Mouse (Mus musculus): ENCODE measurements at regions not wholly inside any gene's neighbourhood (a gene's known extent, or its start where the extent isn't known, plus 50 kb on each side); places are given as distances from the start of the nearest gene placed in this dataset.
A peak's percentile ranks its signal among the peaks of the same experiment; 100 is the strongest.

DNA sequence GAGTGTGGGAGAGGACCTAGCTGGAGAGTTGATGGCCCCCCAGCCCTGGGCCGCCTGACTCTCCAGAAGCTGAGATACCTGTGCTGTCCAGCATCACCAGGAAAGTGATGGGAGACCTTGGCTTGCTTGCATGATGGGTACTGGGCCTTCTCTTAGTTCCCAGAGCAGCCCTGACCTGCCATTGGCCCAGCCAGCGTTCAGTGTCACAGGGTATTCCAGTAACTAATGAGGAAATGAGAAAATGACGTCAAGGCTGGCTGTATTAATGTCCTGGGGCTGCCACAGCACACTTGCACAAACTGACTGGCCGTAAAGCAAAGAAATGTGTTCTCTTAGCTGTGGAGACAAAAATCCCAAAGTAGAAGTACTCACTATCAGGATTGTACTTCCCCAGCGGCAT, 307.5 kb downstream of the Tbc1d1 start:
- no peak for DNase-seq

- no peak for DNase-seq
Observed at GRCm38 (mm10) chr5:64466320-64466719, 310.2 kb downstream of the Tbc1d1 start.

GRCm38 (mm10) chr5:64467856-64468255, 311.8 kb downstream of the Tbc1d1 start:
- DNase-seq = no peak

- DNase-seq = no peak
Observed at GRCm38 (mm10) chr5:64468307-64468706, 312.2 kb downstream of the Tbc1d1 start.

- no peak for DNase-seq
Observed at GRCm38 (mm10) chr5:64472008-64472407, 315.9 kb downstream of the Tbc1d1 start.

GRCm38 (mm10) chr5:64472415-64472814, 316.3 kb downstream of the Tbc1d1 start:
- no peak for DNase-seq

- DNase-seq = no peak
Observed at GRCm38 (mm10) chr5:64474868-64475267, 318.8 kb downstream of the Tbc1d1 start.

DNA sequence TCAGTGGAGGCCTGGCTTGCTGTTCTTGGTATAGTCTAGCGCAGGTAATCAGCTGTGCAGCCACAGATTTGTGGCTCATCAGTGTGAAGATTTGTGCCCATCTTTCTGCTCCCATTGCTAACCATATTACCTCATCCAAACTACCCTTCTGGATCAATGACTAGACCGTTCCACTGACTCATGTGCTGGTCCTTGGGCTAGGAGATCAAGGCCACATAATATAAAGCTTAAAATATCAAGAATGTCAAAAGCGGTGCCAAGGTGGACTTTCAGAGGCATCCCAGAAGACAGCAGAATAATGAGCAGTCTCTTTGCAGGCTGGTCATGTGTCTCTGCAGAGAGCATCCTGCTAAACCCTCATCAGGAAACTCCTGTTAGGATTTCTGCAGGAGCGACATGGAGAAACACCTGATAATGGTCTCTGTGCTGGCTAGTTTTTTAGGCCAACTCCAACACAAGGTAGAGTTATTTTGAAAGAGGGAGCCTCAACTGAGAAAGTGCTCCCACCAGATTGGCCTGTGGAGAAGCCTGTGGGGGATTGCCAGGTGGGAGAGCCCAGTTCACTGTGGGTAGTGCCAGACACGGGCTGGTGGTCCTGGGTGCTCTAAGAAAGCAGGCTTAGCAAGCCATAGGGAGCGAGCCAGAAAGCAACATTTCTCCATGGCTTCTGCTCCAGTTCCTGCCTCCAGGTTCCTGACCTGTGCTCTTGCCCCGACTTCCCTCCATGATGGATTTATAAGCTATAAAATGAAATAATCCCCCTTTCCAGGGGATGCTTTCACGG, 319.8 kb downstream of the Tbc1d1 start:
- DNase-seq = no peak

GRCm38 (mm10) chr5:64476641-64477369, 320.7 kb downstream of the Tbc1d1 start:
- no peak for DNase-seq

- no peak for DNase-seq
Observed at GRCm38 (mm10) chr5:64478143-64478542, 322.0 kb downstream of the Tbc1d1 start.

GRCm38 (mm10) chr5:64478599-64479214, 322.6 kb downstream of the Tbc1d1 start:
- peak; percentile 36 to 42 for DNase-seq

GRCm38 (mm10) chr5:64479315-64479714, 323.2 kb downstream of the Tbc1d1 start:
- no peak for DNase-seq

DNA sequence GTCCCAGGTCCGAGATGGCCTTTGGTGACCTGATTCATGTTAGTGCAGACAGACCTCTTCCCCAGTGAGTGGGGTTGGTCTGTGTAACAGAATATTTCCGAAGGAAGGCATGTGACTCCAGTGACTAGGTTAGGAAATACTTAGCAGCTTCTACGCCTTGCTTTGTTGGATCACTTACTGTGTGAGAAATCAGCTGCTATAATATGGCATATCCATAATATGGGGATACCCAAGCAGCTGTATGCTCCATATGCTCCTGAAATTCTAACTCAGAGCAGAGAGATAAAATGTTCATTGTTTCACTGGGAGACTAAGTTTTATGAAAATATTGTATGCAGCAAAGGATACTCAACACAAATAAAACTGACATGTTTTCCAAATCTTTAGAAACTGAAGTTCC, 318.1 kb upstream of the Klf3 start:
- no peak for DNase-seq

DNA sequence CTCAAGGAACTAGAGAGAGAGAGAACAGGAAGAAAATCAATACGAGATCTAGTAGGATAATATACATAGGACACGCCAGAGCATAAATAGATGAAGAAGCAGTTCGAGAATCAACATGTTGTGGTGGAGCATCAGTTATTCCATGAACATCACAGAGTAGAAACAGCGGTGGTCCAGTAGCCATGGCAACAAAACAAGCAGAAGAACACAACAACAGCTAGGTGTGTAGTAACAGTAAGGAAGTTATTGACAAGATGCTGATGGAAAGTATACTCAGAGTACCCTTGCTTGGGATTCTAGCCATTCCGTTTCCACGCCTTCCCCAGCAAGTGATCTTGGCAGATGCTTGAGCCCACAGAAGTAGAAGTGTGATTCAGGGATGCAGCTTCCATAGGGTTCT, 317.3 kb upstream of the Klf3 start:
- peak; percentile 37 to 48 for DNase-seq

DNA sequence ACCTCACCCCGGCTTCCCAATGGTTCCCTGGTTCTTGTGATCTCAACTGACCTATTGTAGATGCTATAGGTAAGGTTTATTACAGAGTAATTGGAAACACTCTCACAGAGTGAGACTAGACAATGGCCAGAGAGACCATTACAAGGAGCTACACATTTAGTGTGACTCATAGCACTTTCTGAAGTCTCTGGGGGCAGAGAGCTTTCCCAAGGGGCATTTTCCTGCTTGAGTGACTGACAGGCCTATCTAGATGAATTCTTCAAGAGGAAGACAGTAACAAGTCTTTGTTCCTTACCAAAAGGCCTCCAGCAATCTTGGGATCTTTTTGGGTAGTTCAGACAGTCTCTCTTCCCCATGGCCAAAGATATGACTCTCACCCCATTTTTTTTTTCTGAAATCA, 316.4 kb upstream of the Klf3 start:
- peak; percentile 53 to 68 for DNase-seq

GRCm38 (mm10) chr5:64487698-64488398, 315.3 kb upstream of the Klf3 start:
- DNase-seq = peak; percentile 80

DNA sequence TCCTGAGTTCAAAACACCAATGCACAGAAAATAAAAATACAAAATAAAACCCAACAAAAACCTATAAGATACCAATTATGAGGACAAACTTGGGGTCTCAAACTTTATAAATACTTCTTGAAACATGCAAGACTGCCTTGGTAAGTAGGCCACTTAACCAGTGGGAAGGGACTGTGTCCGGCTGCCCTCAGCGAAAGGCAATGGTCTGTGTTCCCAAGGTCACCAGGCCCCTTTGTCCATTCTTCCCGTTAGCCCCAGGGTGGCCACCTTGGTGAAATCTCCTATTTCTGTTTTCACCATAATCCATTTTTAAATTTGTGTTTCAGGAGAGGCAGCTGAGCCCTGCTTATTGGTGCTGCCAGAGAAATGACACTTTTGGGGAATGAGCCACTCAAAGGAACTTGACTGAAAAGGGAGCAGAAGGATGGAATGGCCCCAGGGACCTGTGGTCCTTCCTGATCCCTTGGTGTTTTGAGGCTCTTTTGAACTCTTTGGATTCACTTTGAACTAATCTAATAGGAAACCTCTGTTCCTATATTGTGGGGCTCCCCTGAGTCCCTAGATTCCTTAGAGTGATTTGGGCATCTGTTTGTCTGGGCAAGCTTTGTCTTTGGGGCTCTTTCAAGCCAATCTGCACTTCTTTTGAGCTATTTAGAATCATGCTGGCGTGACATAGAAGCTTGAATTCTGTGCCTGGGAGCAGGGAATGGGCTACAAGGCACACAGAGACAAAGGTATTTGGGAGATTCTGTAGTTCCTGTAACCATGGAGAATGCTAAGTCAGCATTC, 313.3 kb upstream of the Klf3 start:
- DNase-seq = no peak

DNA sequence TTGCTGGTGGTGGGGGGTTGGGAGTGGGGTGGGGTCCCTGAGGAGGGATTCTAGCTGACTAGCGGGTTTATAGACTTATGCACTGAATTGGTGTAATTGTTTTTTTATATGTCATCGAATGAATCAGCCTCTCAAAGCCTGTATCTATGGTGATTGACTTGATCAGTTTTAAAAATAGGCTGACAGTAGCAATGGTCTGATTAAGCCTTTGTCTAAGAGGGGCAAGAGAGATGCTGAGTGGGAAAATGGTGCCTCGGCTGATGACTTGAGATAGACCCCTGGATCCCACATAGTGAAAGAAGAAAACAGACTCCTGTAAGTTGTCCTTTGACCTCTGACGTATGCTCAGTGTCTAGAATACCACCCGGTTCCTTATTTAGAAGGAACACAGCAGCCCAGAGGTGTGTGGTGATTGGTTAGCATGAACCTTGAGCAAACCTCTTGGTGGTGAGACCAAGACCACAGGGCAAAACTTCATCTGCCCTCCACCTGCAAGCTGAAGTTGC, 312.7 kb upstream of the Klf3 start:
- DNase-seq = peak; percentile 34 to 36

DNA sequence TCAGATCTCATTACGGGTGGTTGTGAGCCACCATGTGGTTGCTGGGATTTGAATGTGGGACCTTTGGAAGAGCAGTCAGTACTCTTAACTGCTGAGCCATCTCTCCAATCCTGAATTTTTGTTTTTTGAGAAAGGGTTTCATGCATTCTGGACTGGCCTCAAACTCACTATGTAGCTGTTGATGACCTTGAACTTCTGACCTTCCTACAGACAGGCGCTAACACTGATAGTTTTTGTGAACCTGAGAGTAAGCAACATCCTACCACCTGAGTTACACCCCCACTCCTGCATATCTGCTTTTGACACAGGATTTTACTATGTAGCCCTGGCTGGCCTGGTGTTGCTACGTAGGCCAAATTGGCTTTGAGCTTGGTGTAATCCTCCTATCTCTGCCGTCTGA, 308.8 kb upstream of the Klf3 start:
- no peak for DNase-seq

DNA sequence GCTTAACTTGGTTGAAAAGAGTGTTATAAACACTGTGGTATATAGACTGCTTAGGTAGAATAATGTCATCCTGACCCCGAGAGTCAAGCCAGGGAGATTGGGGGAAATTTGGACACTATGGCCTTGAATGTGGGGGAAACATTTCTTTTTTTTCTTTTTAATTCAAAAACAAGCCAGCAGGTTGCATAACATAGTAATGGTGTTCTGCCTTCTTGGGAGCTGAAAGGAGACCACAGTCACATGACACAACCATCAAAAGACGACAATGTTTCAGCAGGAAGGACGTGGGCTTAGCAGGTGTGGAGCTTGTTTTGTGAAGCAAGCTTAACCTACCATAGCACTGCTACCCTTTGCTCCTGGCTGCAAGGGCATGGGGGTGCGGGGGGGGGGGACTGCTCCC, 306.3 kb upstream of the Klf3 start:
- peak; percentile 15 to 21 for DNase-seq

- peak; percentile 33 to 43 for DNase-seq
Observed at GRCm38 (mm10) chr5:64498431-64498830, 304.8 kb upstream of the Klf3 start.

- no peak for DNase-seq
Observed at GRCm38 (mm10) chr5:64499131-64499530, 304.1 kb upstream of the Klf3 start.
